Mouse (Mus musculus): ENCODE measurements around the gene Olfr513.
A peak's percentile ranks its signal among the peaks of the same experiment; 100 is the strongest.

Olfr513 gene

DNA sequence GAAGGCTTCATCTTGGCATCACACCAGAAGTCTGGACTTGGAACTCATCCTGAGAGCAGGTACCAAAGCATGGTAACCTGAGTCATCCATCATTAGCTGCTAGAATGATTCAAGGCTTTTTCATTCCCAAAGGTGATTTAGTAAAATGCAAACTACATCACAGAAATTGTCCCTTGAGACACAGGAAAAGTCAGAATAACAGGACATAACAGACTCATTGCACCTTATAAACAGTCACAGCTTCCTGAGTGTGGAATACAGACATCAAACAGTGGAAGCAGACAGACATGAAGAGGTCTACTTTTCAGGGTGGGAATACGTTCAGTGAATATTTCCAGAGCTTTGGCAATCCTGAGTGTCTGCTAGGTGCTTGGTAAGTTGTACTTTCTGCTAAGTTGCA is at the start of gene Olfr513:
Gene Olfr513 (plus strand): TSS at position 301 of the 400 bp plus-strand sequence.
- no peak for DNase-seq

DNA sequence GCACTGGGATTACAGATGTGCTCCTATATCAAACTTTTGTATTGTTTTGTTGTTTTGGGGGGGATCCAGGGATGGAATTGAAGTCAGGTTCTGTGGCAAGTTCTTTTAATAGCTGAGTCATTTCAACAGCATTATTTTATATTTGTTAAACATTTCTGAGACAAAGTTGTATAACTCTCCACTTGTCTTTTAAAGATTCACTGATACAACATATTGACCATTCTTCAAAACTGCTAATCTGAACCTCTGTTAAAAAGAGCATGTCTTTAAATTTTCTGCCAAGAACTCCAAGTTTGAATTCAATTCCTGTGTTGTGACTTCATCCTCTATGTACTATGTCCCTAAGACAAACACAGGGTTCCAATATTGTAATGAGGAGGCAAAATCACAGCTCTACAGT is 37.8 kb upstream of the Olfr513 start, which contains the start of gene Olfr512:
Gene Olfr512 (plus strand): TSS at position 301 of the 400 bp plus-strand sequence.
- DNase-seq = no peak

DNA sequence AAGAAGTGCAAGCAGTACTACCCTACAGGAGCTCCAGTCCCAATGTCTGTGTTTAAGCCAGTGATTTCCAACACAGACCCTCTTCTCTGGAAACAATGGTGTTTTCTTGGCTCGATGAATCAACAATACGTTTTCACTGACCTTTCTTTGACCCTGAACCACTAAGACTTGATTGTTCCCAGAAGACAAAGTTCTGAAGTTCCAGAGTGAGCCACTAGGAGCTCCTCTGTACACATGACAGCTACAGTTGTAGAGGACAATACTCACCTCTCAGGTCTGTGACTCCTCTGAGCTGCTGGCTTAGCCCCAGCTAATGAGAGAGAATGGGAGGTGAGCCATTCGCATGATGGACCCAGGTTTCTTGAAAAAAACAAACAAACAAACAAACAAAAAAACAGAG is 9.6 kb downstream of the Olfr513 start:
- DNase-seq = no peak

DNA sequence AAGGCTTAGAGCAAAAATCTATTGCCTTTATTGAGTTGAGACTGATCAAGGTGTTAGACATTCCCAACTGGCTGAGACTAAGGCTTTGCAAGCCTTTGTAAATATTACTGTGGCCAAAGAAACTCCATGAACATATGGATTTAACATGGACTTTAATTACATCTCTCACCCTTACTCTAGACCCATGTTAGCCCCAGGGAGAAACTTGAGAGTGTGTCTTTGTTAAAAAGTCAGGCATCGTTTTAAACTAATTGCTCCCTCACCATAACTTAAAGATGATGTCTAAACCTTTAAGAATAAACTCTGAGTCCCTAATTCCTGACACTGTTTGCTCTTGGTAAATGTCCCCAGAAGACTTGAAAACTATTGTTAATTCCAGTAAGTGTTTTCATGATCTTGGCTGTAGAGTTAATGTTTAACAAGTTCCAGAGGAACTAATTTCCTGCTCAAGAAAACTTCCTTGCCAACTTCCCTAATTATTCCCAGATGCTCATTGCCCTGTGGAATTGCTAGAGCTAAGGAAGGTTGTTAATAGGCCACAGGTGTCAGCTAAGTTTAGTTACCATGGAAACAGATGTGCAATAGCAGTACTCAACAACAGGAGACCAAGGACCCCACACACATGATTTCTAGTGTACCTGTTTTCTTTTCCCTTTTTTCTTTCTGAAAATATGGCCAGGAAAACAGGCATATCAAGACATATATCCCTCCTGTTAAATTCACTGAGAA is 46.6 kb downstream of the Olfr513 start:
- DNase-seq = peak; percentile 9
